Mouse (Mus musculus): ENCODE measurements at regions not wholly inside any gene's neighbourhood (a gene's known extent, or its start where the extent isn't known, plus 50 kb on each side); places are given as distances from the start of the nearest gene placed in this dataset.

DNA sequence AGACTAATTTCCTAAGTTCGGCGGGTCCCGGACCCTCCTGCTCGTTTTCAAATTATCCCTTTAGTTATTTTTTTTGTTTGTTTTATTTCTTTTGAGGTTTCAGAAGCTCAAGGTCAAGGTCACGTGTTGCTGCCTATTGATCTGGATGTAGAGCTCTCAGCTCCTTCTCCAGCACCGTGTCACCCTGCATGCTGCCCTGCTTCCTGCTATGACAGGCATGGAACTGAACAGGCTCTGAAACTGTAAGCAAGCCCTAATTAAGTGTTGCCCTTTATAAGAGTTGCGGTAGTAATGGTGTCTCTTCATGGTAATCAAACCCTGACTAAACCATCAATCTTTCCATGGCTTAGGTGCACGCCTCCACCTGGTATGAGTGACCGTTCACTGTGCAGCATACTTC, 319.2 kb downstream of the Mex3b start:
- TF ChIP-seq CTCF (IDR thresholded peaks at IDR 0.05; ENCODE audit: low read depth, low read length): no peak
- TF ChIP-seq POLR2A (IDR thresholded peaks at IDR 0.05; ENCODE audit: borderline replicate concordance, low read depth, low read length): no peak

Measured in bone marrow macrophage, adult 2 months (primary cell).